Mouse (Mus musculus) pancreas, adult 10 weeks (tissue): ENCODE data around the gene Rgmb. TPM values are rescaled to one million over a fixed set of nuclear protein-coding genes. Genes with fewer than 3 reads are reported as not detected.

Experiments used
- polyA plus RNA-seq: library from polyadenylated mRNA; stranded (reverse); fragments of 350-450 nt; fragmentation: Illumina TruSeq; extraction: RNeasy Lipid Tissue Mini Kit (QIAGEN cat#74804); gene quantifications from one replicate; pipeline ENCODE4 v1.2.3, GENCODE M21; 2015; ENCODE audit warnings: low read depth, low replicate concordance; ENCODE audit not compliant: insufficient read depth

Rgmb gene
- polyA plus RNA-seq: 7.7 TPM

GRCm38 (mm10) chr17:15830766-15831644 is at the start of gene Rgmb:
Gene Rgmb, minus strand, starts transcription at chr17:15831039.

Other genes with a start within 250 kb of the Rgmb start
- 3.4 TPM for gene Chd1, start 126.1 kb downstream of the Rgmb start, polyA plus RNA-seq